Mouse (Mus musculus) left cerebral cortex, postnatal 25 days (tissue): ENCODE measurements around the gene Sestd1. TPM values are rescaled to one million over a fixed set of nuclear protein-coding genes. Genes with fewer than 3 reads are reported as not detected.

ENCODE experiments used
- DNase-seq, 2 experiments: peaks; one replicate each; pipeline ENCODE4 v3.0.0; 2022; ENCODE audit warnings: low spot score in 2 of 2, mixed read lengths in 1 of 2
- intact Hi-C: fragments of 180-260 bp; cut with DNase I; formaldehyde crosslinking; loops from one replicate; pipeline ENCODE4 v1.15.1; 2025
- total RNA-seq, 2 experiments: library from RNA; stranded (reverse); gene quantifications; 2 replicates each; pipeline ENCODE4 v1.2.3; 2021

Sestd1 gene
- total RNA-seq, 2 experiments from 2014 or later, result 62.3 to 64.6 TPM

DNA sequence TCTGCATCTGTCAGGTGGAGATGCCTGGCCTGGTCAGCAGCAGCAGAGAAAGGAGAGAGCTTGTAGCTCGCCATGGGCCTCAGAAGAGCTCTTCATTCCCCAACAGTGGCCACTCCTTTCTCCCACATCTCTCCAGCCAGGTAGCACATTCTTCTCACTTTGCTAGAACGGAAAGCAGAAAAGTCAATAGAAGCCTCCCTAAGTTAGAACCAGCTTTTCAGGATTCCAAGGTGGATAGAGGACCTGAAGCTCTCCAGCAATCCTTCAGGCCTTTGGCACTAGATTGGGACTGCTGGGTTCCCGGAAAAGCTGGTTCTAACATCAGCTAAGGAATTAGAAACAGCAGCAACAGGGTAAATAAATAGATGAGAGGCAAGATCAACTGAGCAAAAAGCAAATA is 118.3 kb downstream of the Sestd1 start:
- no peak for DNase-seq
- intact Hi-C loops, result no loop called here

GRCm38 (mm10) chr2:77157546-77157945 is 122.8 kb downstream of the Sestd1 start:
- no peak for DNase-seq
- intact Hi-C loops, result no loop called here

- DNase-seq, result no peak
- intact Hi-C loops, result no loop called here
Observed at GRCm38 (mm10) chr2:77154080-77154479, 126.3 kb downstream of the Sestd1 start.

DNA sequence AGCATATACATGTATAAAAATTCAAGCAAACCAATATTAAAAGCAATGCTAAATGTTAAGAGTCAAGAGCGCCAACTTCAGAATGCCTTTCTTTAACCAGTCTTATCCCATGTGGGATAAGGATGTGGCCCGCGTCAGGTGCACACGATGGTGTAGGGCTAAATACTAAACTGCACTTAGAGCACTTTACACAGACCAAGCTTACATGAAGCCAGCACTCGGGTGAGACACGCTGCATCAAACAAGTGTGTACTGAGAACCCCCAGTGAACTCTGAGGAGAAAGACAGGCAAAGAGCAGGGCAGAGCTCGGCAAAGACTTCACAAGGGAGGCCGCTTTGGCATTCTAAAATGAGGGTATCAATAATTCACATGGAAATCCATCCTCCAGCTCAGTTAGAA is 129.1 kb downstream of the Sestd1 start:
- intact Hi-C loops, result no loop called here
- no peak for DNase-seq

- intact Hi-C loops, result loop anchor here (1.0 kb wide), 1 partner anchor 27 kb away; no protein-coding TSS in a partner anchor
- no peak for DNase-seq
Observed at GRCm38 (mm10) chr2:77149576-77149975, 130.8 kb downstream of the Sestd1 start.

DNA sequence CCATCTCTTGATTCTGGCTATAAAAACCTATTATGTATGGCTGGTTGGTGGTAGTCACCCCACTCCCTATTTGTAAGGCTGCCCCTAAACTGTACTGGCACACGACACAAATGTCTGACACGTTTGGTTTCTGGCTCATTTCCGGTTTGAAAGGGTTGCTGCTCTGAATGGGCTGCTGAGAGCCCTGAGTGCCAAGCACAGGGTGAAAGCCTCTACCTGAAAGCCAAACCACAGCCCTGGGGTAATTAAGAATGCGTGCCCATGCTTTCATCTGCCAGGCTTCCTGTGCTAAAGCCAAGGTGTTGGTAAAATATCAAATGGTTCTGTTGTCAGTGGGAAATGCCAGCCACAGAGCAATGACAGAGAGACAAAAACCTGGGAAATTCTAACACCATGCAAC is 132.2 kb downstream of the Sestd1 start:
- intact Hi-C loops, result no loop called here
- no peak for DNase-seq

DNA sequence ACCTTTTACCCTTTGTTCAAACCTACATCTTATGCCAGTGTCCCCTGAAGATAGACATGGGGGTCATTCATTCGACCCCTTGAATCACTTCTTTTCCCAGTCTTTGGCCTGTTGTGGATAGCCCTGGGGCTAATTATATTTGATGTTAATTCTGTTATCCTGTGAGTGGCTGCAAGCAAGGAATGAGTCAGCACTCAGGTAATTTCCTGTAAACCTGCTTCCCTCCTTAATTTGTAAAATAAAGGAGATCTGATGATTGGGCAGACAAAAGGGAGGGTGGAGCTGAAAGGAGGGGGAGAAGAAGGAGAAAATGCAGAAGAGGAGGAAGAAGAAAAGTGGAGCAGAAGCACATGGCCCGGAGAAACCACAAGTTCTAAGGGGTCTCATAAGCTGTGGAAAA is 133.4 kb downstream of the Sestd1 start:
- intact Hi-C loops, result no loop called here
- no peak for DNase-seq

DNA sequence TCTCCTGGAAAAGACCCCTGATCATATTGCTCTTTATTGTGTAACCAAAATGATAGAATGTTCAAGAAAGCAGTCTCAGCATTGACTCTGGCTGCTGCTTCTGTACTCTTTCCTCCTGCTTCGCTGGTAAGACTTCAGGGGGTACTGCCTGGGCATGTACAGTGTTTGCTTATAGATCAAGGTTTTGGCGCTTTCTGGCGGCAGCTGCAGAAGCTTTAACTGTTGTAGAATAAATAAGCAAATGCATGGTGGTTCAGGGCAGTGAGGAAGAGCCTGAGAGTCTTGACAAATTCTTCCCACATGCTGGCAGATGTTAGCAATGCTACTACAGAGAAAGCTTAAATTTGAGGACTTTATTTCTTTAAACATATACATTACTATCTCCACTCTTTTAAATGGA is 134.1 kb downstream of the Sestd1 start:
- intact Hi-C loops, result no loop called here
- no peak for DNase-seq

DNA sequence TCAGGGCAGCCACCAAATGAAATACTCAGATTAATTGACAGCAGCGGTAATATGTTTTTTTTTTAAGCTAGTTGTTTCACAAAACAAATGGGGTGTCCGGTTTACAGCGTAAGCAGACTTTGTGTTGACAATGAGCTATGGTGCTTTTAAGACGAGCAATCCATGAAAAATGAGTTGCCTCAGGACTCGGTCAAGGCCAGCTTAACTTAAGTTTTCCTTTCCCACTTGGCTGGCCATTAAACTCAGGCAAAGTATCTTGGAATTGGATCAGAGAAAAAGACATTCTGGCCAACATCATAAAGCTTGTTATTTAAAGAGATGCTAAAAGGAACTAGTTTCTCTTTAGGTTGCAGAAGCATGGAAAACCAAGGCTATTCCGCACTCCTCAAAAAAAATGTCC is 136.9 kb downstream of the Sestd1 start:
- intact Hi-C loops, result no loop called here
- DNase-seq, result no peak

GRCm38 (mm10) chr2:77138879-77139278 is 141.5 kb downstream of the Sestd1 start:
- DNase-seq, result no peak
- intact Hi-C loops, result no loop called here

GRCm38 (mm10) chr2:77134906-77135305 is 145.5 kb downstream of the Sestd1 start:
- DNase-seq, result no peak
- intact Hi-C loops, result no loop called here

- no peak for DNase-seq
- intact Hi-C loops, result no loop called here
Observed at GRCm38 (mm10) chr2:77133407-77133806, 147.0 kb downstream of the Sestd1 start.

Other genes starting within 250 kb of the Sestd1 start
- gene Ccdc141, start 110.0 kb downstream of the Sestd1 start, total RNA-seq, result 10 to 100 TPM; 17.2 to 24.5 TPM